Mouse (Mus musculus): ENCODE measurements at regions not wholly inside any gene's neighbourhood (a gene's known extent, or its start where the extent isn't known, plus 50 kb on each side); places are given as distances from the start of the nearest gene placed in this dataset.

GRCm38 (mm10) chr9:112014796-112015195 is 220.9 kb downstream of the Arpp21 start:
- Histone ChIP-seq H3K36me3 (ENCODE audit: control insufficient read depth, insufficient read depth, low read length) (no peaks in the 10 kb centered on the region), H3K27ac (ENCODE audit: control insufficient read depth, insufficient read depth, low read length) (no peak overlapping the region), H3K4me3 (ENCODE audit: control insufficient read depth, insufficient read depth, low read length) (no peak overlapping the region), H3K27me3 (ENCODE audit: control insufficient read depth, insufficient read depth, low read length) (no peaks in the 10 kb centered on the region), H3K4me1 (replicated peaks; ENCODE audit: control insufficient read depth, insufficient read depth, low read length) (no peaks in the 10 kb centered on the region)
- no peak for DNase-seq
- no peak for TF ChIP-seq CTCF (IDR thresholded peaks at IDR 0.05; ENCODE audit: borderline replicate concordance, control insufficient read depth, extremely low read depth, insufficient read depth, low read length, poor library complexity)
- no peak for TF ChIP-seq POLR2A (IDR thresholded peaks at IDR 0.05; ENCODE audit: control insufficient read depth, extremely low read depth, insufficient read depth, low read length, poor library complexity)
- 60% methylated on average over 6 of the region's 6 CpGs for WGBS

GRCm38 (mm10) chr9:111994401-111994800 is 241.3 kb downstream of the Arpp21 start:
- Histone ChIP-seq H3K36me3 (ENCODE audit: control insufficient read depth, insufficient read depth, low read length) (no peaks in the 10 kb centered on the region), H3K27me3 (ENCODE audit: control insufficient read depth, insufficient read depth, low read length) (no peaks in the 10 kb centered on the region), H3K4me1 (replicated peaks; ENCODE audit: control insufficient read depth, insufficient read depth, low read length) (no peaks in the 10 kb centered on the region), H3K4me3 (ENCODE audit: control insufficient read depth, insufficient read depth, low read length) (no peak overlapping the region), H3K27ac (ENCODE audit: control insufficient read depth, insufficient read depth, low read length) (no peak overlapping the region)
- DNase-seq, result no peak
- 88% methylated on average over 4 of the region's 4 CpGs for WGBS
- TF ChIP-seq POLR2A (IDR thresholded peaks at IDR 0.05; ENCODE audit: control insufficient read depth, extremely low read depth, insufficient read depth, low read length, poor library complexity) (no peak), CTCF (IDR thresholded peaks at IDR 0.05; ENCODE audit: borderline replicate concordance, control insufficient read depth, extremely low read depth, insufficient read depth, low read length, poor library complexity) (no peak)

- Histone ChIP-seq H3K4me1 (replicated peaks; ENCODE audit: control insufficient read depth, insufficient read depth, low read length) (no peaks in the 10 kb centered on the region), H3K4me3 (ENCODE audit: control insufficient read depth, insufficient read depth, low read length) (no peak overlapping the region), H3K27ac (ENCODE audit: control insufficient read depth, insufficient read depth, low read length) (no peak overlapping the region), H3K27me3 (ENCODE audit: control insufficient read depth, insufficient read depth, low read length) (no peaks in the 10 kb centered on the region), H3K36me3 (ENCODE audit: control insufficient read depth, insufficient read depth, low read length) (no peaks in the 10 kb centered on the region)
- no peak for DNase-seq
- TF ChIP-seq CTCF (IDR thresholded peaks at IDR 0.05; ENCODE audit: borderline replicate concordance, control insufficient read depth, extremely low read depth, insufficient read depth, low read length, poor library complexity), result no peak
- no peak for TF ChIP-seq POLR2A (IDR thresholded peaks at IDR 0.05; ENCODE audit: control insufficient read depth, extremely low read depth, insufficient read depth, low read length, poor library complexity)
- 57% methylated on average over 4 of the region's 4 CpGs for WGBS
These were observed 241.9 kb downstream of the Arpp21 start for GRCm38 (mm10) chr9:111993844-111994243.

- no peak overlapping the region for H3K27ac ChIP-seq (ENCODE audit: control insufficient read depth, insufficient read depth, low read length)
- WGBS, result 19% methylated on average over 3 of the region's 3 CpGs
- no peak for TF ChIP-seq CTCF (IDR thresholded peaks at IDR 0.05; ENCODE audit: borderline replicate concordance, control insufficient read depth, extremely low read depth, insufficient read depth, low read length, poor library complexity)
- TF ChIP-seq POLR2A (IDR thresholded peaks at IDR 0.05; ENCODE audit: control insufficient read depth, extremely low read depth, insufficient read depth, low read length, poor library complexity), result no peak
- DNase-seq, result no peak
- no peaks in the 10 kb centered on the region for H3K27me3 ChIP-seq (ENCODE audit: control insufficient read depth, insufficient read depth, low read length)
- H3K36me3 ChIP-seq (ENCODE audit: control insufficient read depth, insufficient read depth, low read length), result no peaks in the 10 kb centered on the region
- no peak overlapping the region for H3K4me3 ChIP-seq (ENCODE audit: control insufficient read depth, insufficient read depth, low read length)
- no peaks in the 10 kb centered on the region for H3K4me1 ChIP-seq (replicated peaks; ENCODE audit: control insufficient read depth, insufficient read depth, low read length)
These were observed 245.7 kb downstream of the Arpp21 start for GRCm38 (mm10) chr9:111990060-111990459.

GRCm38 (mm10) chr9:111963405-111964037 is 272.2 kb downstream of the Arpp21 start:
- no peak for DNase-seq
- H3K36me3 ChIP-seq (ENCODE audit: control insufficient read depth, insufficient read depth, low read length), result no peaks in the 10 kb centered on the region
- H3K27ac ChIP-seq (ENCODE audit: control insufficient read depth, insufficient read depth, low read length), result no peak overlapping the region
- WGBS, result 78% methylated on average over 5 of the region's 5 CpGs
- no peak for TF ChIP-seq CTCF (IDR thresholded peaks at IDR 0.05; ENCODE audit: borderline replicate concordance, control insufficient read depth, extremely low read depth, insufficient read depth, low read length, poor library complexity)
- no peak for TF ChIP-seq POLR2A (IDR thresholded peaks at IDR 0.05; ENCODE audit: control insufficient read depth, extremely low read depth, insufficient read depth, low read length, poor library complexity)
- H3K4me3 ChIP-seq (ENCODE audit: control insufficient read depth, insufficient read depth, low read length), result no peak overlapping the region
- H3K27me3 ChIP-seq (ENCODE audit: control insufficient read depth, insufficient read depth, low read length), result no peaks in the 10 kb centered on the region
- no peaks in the 10 kb centered on the region for H3K4me1 ChIP-seq (replicated peaks; ENCODE audit: control insufficient read depth, insufficient read depth, low read length)

- H3K27ac ChIP-seq (ENCODE audit: control insufficient read depth, insufficient read depth, low read length), result no peak overlapping the region
- 65% methylated on average over 2 of the region's 2 CpGs for WGBS
- no peaks in the 10 kb centered on the region for H3K36me3 ChIP-seq (ENCODE audit: control insufficient read depth, insufficient read depth, low read length)
- H3K4me3 ChIP-seq (ENCODE audit: control insufficient read depth, insufficient read depth, low read length), result no peak overlapping the region
- no peaks in the 10 kb centered on the region for H3K27me3 ChIP-seq (ENCODE audit: control insufficient read depth, insufficient read depth, low read length)
- no peak for TF ChIP-seq CTCF (IDR thresholded peaks at IDR 0.05; ENCODE audit: borderline replicate concordance, control insufficient read depth, extremely low read depth, insufficient read depth, low read length, poor library complexity)
- TF ChIP-seq POLR2A (IDR thresholded peaks at IDR 0.05; ENCODE audit: control insufficient read depth, extremely low read depth, insufficient read depth, low read length, poor library complexity), result no peak
- no peak for DNase-seq
- H3K4me1 ChIP-seq (replicated peaks; ENCODE audit: control insufficient read depth, insufficient read depth, low read length), result no peaks in the 10 kb centered on the region
These were observed 267.7 kb upstream of the Stac start for GRCm38 (mm10) chr9:111957799-111958198.

All from thymus, adult 2 months (tissue).